Mouse (Mus musculus) forebrain, embryonic 15.5 days (tissue): ENCODE measurements around the gene Slc25a25. TPM values are rescaled to one million over a fixed set of nuclear protein-coding genes. Genes with fewer than 3 reads are reported as not detected.
A peak's percentile ranks its signal among the peaks of the same experiment; 100 is the strongest.
"Not testable (repeated sequence)": the region's sequence is repeated elsewhere in the genome, so short reads cannot be mapped to it uniquely, and the experiment has no call there.

Experiments
- ATAC-seq: fragments of 200-750 bp; cut with Nextera tagmentation; replicated peaks from 2 replicates; pipeline ENCODE4 v1.8.0; 2017; ENCODE audit warnings: mild to moderate bottlenecking, moderate TSS enrichment, moderate library complexity
- H3K27ac ChIP-seq: fragments of 300-500 bp; sonication (generic); replicated peaks from 2 replicates; pipeline ENCODE4 v1.5.1; 2015; ENCODE audit warnings: mild to moderate bottlenecking, inconsistent platforms
- H3K27me3 ChIP-seq: fragments of 300-500 bp; sonication (generic); 2 replicates; pipeline ENCODE4 v1.6.1; 2015; ENCODE audit warnings: inconsistent platforms
- H3K36me3 ChIP-seq: fragments of 300-500 bp; sonication (generic); 2 replicates; pipeline ENCODE4 v1.6.1; 2015; ENCODE audit warnings: mild to moderate bottlenecking, inconsistent platforms
- H3K4me1 ChIP-seq: fragments of 300-500 bp; sonication (generic); 2 replicates; pipeline ENCODE4 v1.6.1; 2015; ENCODE audit warnings: inconsistent platforms
- H3K4me2 ChIP-seq: fragments of 300-500 bp; sonication (generic); replicated peaks from 2 replicates; pipeline ENCODE4 v1.6.1; 2015; ENCODE audit warnings: mild to moderate bottlenecking, inconsistent platforms
- H3K4me3 ChIP-seq: fragments of 300-500 bp; sonication (generic); 2 replicates; pipeline ENCODE4 v1.5.1; 2015; ENCODE audit warnings: mild to moderate bottlenecking, inconsistent platforms
- H3K9ac ChIP-seq: fragments of 300-500 bp; sonication (generic); replicated peaks from 2 replicates; pipeline ENCODE4 v1.6.1; 2015; ENCODE audit warnings: mild to moderate bottlenecking, inconsistent platforms
- H3K9me3 ChIP-seq: fragments of 300-500 bp; sonication (generic); 2 replicates; pipeline ENCODE4 v1.6.1; 2016; ENCODE audit warnings: inconsistent platforms
- WGBS: fragments of 180-500 bp; shearing (Covaris S2); methylation state at CpG from one replicate; pipeline ENCODE4 v1.1.7; 2015; ENCODE audit warnings: mixed read lengths; 5-methylcytosine and 5-hydroxymethylcytosine counted together
- polyA plus RNA-seq: library from polyadenylated mRNA; unstranded; fragments of >200 nt; fragmentation: Nextera tagmentation; extraction: Ambion mirVana; gene quantifications from 2 replicates; pipeline ENCODE4 v1.2.1, GENCODE M21; 2015

The Slc25a25 gene
- 46.4 and 48.2 TPM in 2 replicates for polyA plus RNA-seq

- peak within 1 kb of the TSS; percentile 58 for H3K4me2 ChIP-seq
- 0 out of 2 replicates have a peak, but pooled peaks cover 3% of the 10 kb centered on the region for H3K36me3 ChIP-seq
- H3K4me3 ChIP-seq, result peak within 1 kb of the TSS; percentile 82
- peak within 1 kb of the TSS; percentile 82 for H3K9ac ChIP-seq
- under 1% methylated on average over 94 of the region's 103 CpGs for WGBS
- H3K27ac ChIP-seq, result peak within 1 kb of the TSS; percentile 98
- H3K9me3 ChIP-seq, result no peaks in the 10 kb centered on the region
- peaks cover 41% of the 10 kb centered on the region for H3K4me1 ChIP-seq
- no peaks in the 10 kb centered on the region for H3K27me3 ChIP-seq
- ATAC-seq, result peak; percentile 88
These were observed at the start of gene Slc25a25 for GRCm38 (mm10) chr2:32450881-32451844. Gene Slc25a25 (minus strand): TSS chr2:32451445.

GRCm38 (mm10) chr2:32500461-32500860 lies 49.2 kb upstream of the Slc25a25 start:
- WGBS, result 76% methylated on average over 5 of the region's 5 CpGs
- H3K27ac ChIP-seq, result no peak overlapping the region
- no peak overlapping the region for H3K4me3 ChIP-seq
- no peak overlapping the region for H3K9ac ChIP-seq
- H3K9me3 ChIP-seq, result no peaks in the 10 kb centered on the region
- no peak overlapping the region for H3K4me2 ChIP-seq
- no peaks in the 10 kb centered on the region for H3K36me3 ChIP-seq
- H3K4me1 ChIP-seq, result no peaks in the 10 kb centered on the region
- no peaks in the 10 kb centered on the region for H3K27me3 ChIP-seq
- ATAC-seq, result no peak

- H3K4me2 ChIP-seq, result no peak overlapping the region
- no peak overlapping the region for H3K9ac ChIP-seq
- no peaks in the 10 kb centered on the region for H3K9me3 ChIP-seq
- no peak for ATAC-seq
- WGBS, result 92% methylated on average over 4 of the region's 4 CpGs
- no peaks in the 10 kb centered on the region for H3K36me3 ChIP-seq
- H3K4me1 ChIP-seq, result no peaks in the 10 kb centered on the region
- no peaks in the 10 kb centered on the region for H3K27me3 ChIP-seq
- no peak overlapping the region for H3K27ac ChIP-seq
- H3K4me3 ChIP-seq, result no peak overlapping the region
These were observed 48.1 kb upstream of the Slc25a25 start for GRCm38 (mm10) chr2:32499365-32499764.

GRCm38 (mm10) chr2:32496190-32496589 lies 44.9 kb upstream of the Slc25a25 start:
- H3K36me3 ChIP-seq, result no peaks in the 10 kb centered on the region
- H3K4me2 ChIP-seq, result no peak overlapping the region
- 79% methylated on average over 5 of the region's 5 CpGs for WGBS
- no peaks in the 10 kb centered on the region for H3K4me1 ChIP-seq
- no peak overlapping the region for H3K9ac ChIP-seq
- H3K27me3 ChIP-seq, result no peaks in the 10 kb centered on the region
- no peak overlapping the region for H3K27ac ChIP-seq
- H3K4me3 ChIP-seq, result no peak overlapping the region
- ATAC-seq, result no peak
- H3K9me3 ChIP-seq, result no peaks in the 10 kb centered on the region

- Histone ChIP-seq H3K4me3 (no peak overlapping the region), H3K4me1 (no peaks in the 10 kb centered on the region), H3K27me3 (no peaks in the 10 kb centered on the region), H3K4me2 (no peak overlapping the region), H3K9ac (no peak overlapping the region), H3K27ac (no peak overlapping the region), H3K36me3 (no peaks in the 10 kb centered on the region), H3K9me3 (no peaks in the 10 kb centered on the region)
- WGBS, result 84% methylated on average over 20 of the region's 20 CpGs
- ATAC-seq, result no peak
These were observed 44.0 kb upstream of the Slc25a25 start for GRCm38 (mm10) chr2:32495185-32495726.

GRCm38 (mm10) chr2:32494522-32494921 lies 43.3 kb upstream of the Slc25a25 start:
- H3K4me1 ChIP-seq, result no peaks in the 10 kb centered on the region
- no peak overlapping the region for H3K27ac ChIP-seq
- H3K27me3 ChIP-seq, result no peaks in the 10 kb centered on the region
- H3K4me2 ChIP-seq, result no peak overlapping the region
- no peaks in the 10 kb centered on the region for H3K36me3 ChIP-seq
- H3K9me3 ChIP-seq, result no peaks in the 10 kb centered on the region
- WGBS, result 68% methylated on average over 2 of the region's 2 CpGs
- H3K4me3 ChIP-seq, result no peak overlapping the region
- no peak overlapping the region for H3K9ac ChIP-seq
- ATAC-seq, result no peak

GRCm38 (mm10) chr2:32493301-32493701 lies 42.1 kb upstream of the Slc25a25 start:
- Histone ChIP-seq H3K9ac (no peak overlapping the region), H3K9me3 (no peaks in the 10 kb centered on the region), H3K4me2 (no peak overlapping the region), H3K27ac (no peak overlapping the region), H3K4me1 (no peaks in the 10 kb centered on the region), H3K36me3 (no peaks in the 10 kb centered on the region), H3K4me3 (no peak overlapping the region), H3K27me3 (no peaks in the 10 kb centered on the region)
- 81% methylated on average over 12 of the region's 12 CpGs for WGBS
- ATAC-seq, result no peak

GRCm38 (mm10) chr2:32492661-32493060 lies 41.4 kb upstream of the Slc25a25 start:
- H3K27me3 ChIP-seq, result no peaks in the 10 kb centered on the region
- no peak overlapping the region for H3K4me3 ChIP-seq
- no peaks in the 10 kb centered on the region for H3K36me3 ChIP-seq
- no peaks in the 10 kb centered on the region for H3K4me1 ChIP-seq
- no peaks in the 10 kb centered on the region for H3K9me3 ChIP-seq
- no peak for ATAC-seq
- WGBS, result 74% methylated on average over 2 of the region's 2 CpGs
- H3K9ac ChIP-seq, result no peak overlapping the region
- H3K4me2 ChIP-seq, result no peak overlapping the region
- no peak overlapping the region for H3K27ac ChIP-seq

- H3K36me3 ChIP-seq, H3K27ac ChIP-seq, H3K4me2 ChIP-seq, H3K9me3 ChIP-seq, H3K9ac ChIP-seq, H3K4me1 ChIP-seq, ATAC-seq, H3K27me3 ChIP-seq, H3K4me3 ChIP-seq: not testable (repeated sequence)
These were observed 39.5 kb upstream of the Slc25a25 start for GRCm38 (mm10) chr2:32490730-32491129.

- H3K27ac ChIP-seq, result no peak overlapping the region
- no peak overlapping the region for H3K9ac ChIP-seq
- H3K36me3 ChIP-seq, result no peaks in the 10 kb centered on the region
- H3K4me1 ChIP-seq, result no peaks in the 10 kb centered on the region
- H3K27me3 ChIP-seq, result no peaks in the 10 kb centered on the region
- ATAC-seq, result peak; percentile 63
- no peak overlapping the region for H3K4me3 ChIP-seq
- no peak overlapping the region for H3K4me2 ChIP-seq
- WGBS, result under 1% methylated on average over 5 of the region's 5 CpGs
- H3K9me3 ChIP-seq, result no peaks in the 10 kb centered on the region
These were observed 37.4 kb upstream of the Slc25a25 start for GRCm38 (mm10) chr2:32488679-32489078.

GRCm38 (mm10) chr2:32487124-32487623 lies 35.9 kb upstream of the Slc25a25 start:
- WGBS, result 2% methylated on average over 6 of the region's 6 CpGs
- Histone ChIP-seq H3K36me3 (no peaks in the 10 kb centered on the region), H3K9ac (no peak overlapping the region), H3K9me3 (no peaks in the 10 kb centered on the region), H3K27me3 (no peaks in the 10 kb centered on the region), H3K4me2 (no peak overlapping the region), H3K4me1 (no peaks in the 10 kb centered on the region), H3K4me3 (no peak overlapping the region), H3K27ac (no peak overlapping the region)
- peak; percentile 71 for ATAC-seq

GRCm38 (mm10) chr2:32486155-32486554 lies 34.9 kb upstream of the Slc25a25 start:
- no peak overlapping the region for H3K4me2 ChIP-seq
- no peaks in the 10 kb centered on the region for H3K36me3 ChIP-seq
- no peak overlapping the region for H3K27ac ChIP-seq
- no peak for ATAC-seq
- no peaks in the 10 kb centered on the region for H3K9me3 ChIP-seq
- H3K4me3 ChIP-seq, result no peak overlapping the region
- no peaks in the 10 kb centered on the region for H3K4me1 ChIP-seq
- H3K9ac ChIP-seq, result no peak overlapping the region
- H3K27me3 ChIP-seq, result no peaks in the 10 kb centered on the region
- WGBS, result 92% methylated on average over 9 of the region's 9 CpGs
